Mouse (Mus musculus) heart, postnatal 14 days (tissue): ENCODE results near the gene Vsig8. TPM values are rescaled to one million over a fixed set of nuclear protein-coding genes. Genes with fewer than 3 reads are reported as not detected.

Experiments
- DNase-seq, 2 experiments: peaks; one replicate each; pipeline ENCODE4 v3.0.0; 2021 to 2022
- intact Hi-C: fragments of 180-260 bp; cut with DNase I; formaldehyde crosslinking; loops from one replicate; pipeline ENCODE4 v1.15.1; 2025
- total RNA-seq, 2 experiments: library from RNA; stranded (reverse); gene quantifications; 2 replicates each; pipeline ENCODE4 v1.2.3; 2021

Gene Vsig8
- total RNA-seq, 2 experiments from 2014 or later: 0.15 TPM; not detected in 1

GRCm38 (mm10) chr1:172584271-172584670 is 28.5 kb downstream of the Vsig8 start:
- DNase-seq: no peak
- intact Hi-C loops: no loop called here

DNA sequence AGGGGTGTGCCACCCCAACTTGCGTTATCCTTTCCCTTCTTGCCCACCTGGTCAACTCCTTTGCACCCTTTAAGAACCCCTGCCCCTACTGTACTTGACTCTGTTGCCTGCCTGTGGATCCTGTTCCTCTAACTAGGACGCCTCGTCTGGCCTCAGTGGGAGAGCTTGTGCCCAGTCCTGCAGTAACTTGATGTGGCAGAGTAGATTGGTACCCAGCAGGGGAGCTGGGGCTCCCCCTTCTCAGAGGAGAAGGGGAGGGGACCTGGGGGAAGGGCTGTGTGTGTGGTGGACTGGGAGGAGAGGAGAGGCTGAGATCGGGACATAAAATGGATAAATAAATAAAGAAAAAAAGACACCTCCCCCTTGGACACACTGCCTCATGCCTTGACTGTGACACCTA is 29.3 kb downstream of the Vsig8 start:
- intact Hi-C loops: no loop called here
- DNase-seq: no peak

DNA sequence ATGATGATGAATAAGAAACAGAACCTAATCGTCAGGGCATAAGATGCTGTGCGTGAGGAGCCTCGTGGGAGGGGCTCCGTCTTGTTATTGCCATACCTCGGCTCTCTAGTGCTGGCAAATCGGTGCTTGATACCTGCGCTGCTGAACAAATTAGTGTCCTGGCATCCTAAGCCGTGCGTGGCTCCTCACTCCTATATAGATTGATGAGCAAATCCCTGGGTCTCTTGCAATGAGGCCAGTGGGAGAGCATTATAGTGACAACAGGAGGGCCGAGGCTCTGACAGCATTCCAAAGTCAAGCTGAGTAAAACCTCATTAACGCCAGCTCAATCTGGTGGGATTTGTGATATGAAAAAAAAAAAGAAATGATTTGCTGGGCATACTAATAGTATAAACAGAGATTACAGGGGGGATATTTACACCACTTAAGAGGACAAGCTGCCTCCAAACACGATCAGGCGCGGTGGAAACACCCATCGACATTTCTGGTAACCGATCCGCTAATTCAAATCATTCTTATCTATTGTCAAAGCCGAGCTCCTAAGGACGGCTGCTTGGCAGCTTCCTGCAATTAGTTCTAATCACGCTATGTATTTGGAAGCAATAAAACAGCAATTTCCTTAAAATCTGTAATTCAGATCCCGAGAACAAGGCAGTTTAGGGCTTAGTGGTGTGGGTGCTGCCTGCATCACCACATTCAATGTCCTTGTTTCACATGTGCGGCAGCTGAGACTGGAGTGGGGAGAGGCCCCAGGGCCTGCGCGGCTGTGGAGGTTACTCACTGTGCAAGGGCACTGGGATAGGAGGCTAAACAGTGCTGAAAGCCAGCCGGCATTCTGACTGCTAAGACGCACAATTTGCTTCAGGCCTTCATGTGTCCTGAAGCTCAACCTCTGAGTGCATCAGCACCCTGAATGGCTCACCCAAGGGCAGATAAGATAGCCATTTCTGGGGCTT is 30.2 kb downstream of the Vsig8 start:
- intact Hi-C loops: no loop called here
- DNase-seq: no peak

- DNase-seq: peak; percentile 22 to 45
- intact Hi-C loops: no loop called here
Observed at GRCm38 (mm10) chr1:172590385-172590784, 34.6 kb downstream of the Vsig8 start, which contains the start of gene Slamf8. Slamf8 (minus strand) TSS chr1:172590568.

- intact Hi-C loops: no loop called here
- DNase-seq: no peak
Observed at GRCm38 (mm10) chr1:172593321-172593720, 37.6 kb downstream of the Vsig8 start.

DNA sequence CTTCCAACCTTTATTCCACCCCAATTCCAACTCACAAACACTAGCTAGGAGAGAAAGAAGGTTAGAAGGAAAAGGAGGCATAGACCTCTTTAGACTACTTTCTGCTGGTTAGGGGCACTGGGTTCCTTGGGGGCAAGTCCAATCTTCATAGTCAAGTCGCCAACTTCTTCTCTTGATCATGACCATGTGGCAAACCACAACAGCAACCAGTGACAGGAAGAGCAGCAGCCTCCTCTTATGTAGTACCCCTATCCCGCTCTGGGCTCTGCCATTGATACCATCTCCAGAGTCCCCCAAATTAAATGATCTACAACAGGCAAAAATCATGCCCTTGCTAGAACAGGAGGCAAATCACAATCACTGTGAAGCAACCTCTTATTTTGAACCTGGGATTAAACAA is 38.2 kb downstream of the Vsig8 start:
- DNase-seq: no peak
- intact Hi-C loops: no loop called here

- DNase-seq: peak; percentile 44 to 48
- intact Hi-C loops: no loop called here
Observed at GRCm38 (mm10) chr1:172594495-172594894, 38.8 kb downstream of the Vsig8 start.

GRCm38 (mm10) chr1:172602326-172602725 is 46.6 kb downstream of the Vsig8 start, which contains the start of gene Fcrl6:
Fcrl6 (minus strand) TSS chr1:172602551.
- intact Hi-C loops: no loop called here

GRCm38 (mm10) chr1:172611304-172611703 is 55.6 kb downstream of the Vsig8 start:
- intact Hi-C loops: loop anchor here (5.0 kb wide), 1 partner anchor 49 kb away; no protein-coding TSS in a partner anchor
- no peak for DNase-seq

More at GRCm38 (mm10) chr1:172602326-172602725, 46.6 kb downstream of the Vsig8 start, which contains the start of gene Fcrl6:
- no peak for DNase-seq

DNA sequence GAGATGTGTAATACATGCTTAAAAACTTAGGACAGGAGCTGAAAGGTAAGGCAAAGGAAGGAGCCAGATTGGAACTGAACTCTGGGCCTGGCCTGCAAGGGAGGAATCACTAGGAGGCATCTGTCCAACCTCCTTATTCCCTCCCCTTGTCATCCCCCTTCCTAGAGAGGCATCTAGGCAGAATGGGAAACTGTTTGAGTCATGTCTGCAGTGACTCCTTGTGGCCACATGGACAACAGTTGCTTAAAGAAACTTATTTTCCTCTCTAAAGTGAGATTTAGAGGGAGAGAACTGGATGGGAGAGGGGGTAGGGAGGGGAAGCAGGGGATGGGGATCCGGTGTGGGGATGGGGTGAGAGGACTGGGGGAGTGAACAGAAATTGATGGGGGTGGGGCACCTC is 57.0 kb downstream of the Vsig8 start:
- intact Hi-C loops: loop anchor here (1.0 to 5.0 kb wide), 2 partner anchors 50 to 82 kb away; no protein-coding TSS in a partner anchor
- peak in 1 of 2 experiments; percentile 23 for DNase-seq

Other genes starting within 250 kb of the Vsig8 start
- not detected for gene Kcnj9, start 226.6 kb upstream of the Vsig8 start, total RNA-seq
- under 1 TPM; 0.10 to 0.22 TPM for gene Kcnj10, start 214.7 kb upstream of the Vsig8 start, total RNA-seq
- 1 to 10 TPM; 6.4 to 7.1 TPM for gene Pigm, start 179.4 kb upstream of the Vsig8 start, total RNA-seq
- gene Slamf9, start 80.6 kb upstream of the Vsig8 start, total RNA-seq: 1 to 10 TPM in 1 of 2 experiments, under 1 TPM in 1; 0.98 to 1.1 TPM
- gene Igsf9, start 74.2 kb upstream of the Vsig8 start, total RNA-seq: under 1 TPM; 0.49 to 0.76 TPM
- 100 to 1,000 TPM; 110 to 117 TPM for gene Tagln2, start 55.9 kb upstream of the Vsig8 start, total RNA-seq
- 1 to 10 TPM in 1 of 2 experiments, under 1 TPM in 1; 0.63 to 2.0 TPM for gene Cfap45, start 35.1 kb upstream of the Vsig8 start, total RNA-seq
- under 1 TPM in 1 of 2 experiments, not detected in 1; 0.17 TPM for gene Slamf8, start 34.6 kb downstream of the Vsig8 start, total RNA-seq
- not detected for gene Fcrl6, start 46.6 kb downstream of the Vsig8 start, total RNA-seq
- 1 to 10 TPM; 7.4 to 9.3 TPM for gene Dusp23, start 77.0 kb downstream of the Vsig8 start, total RNA-seq
- not detected for gene Crp, start 142.1 kb downstream of the Vsig8 start, total RNA-seq